Mouse (Mus musculus): ENCODE data around the gene Atp6v0a4.

- no peak for TF ChIP-seq CTCF (IDR thresholded peaks at IDR 0.05; ENCODE audit: control insufficient read depth, insufficient read depth, low read length)
- no peak for TF ChIP-seq POLR2A (IDR thresholded peaks at IDR 0.05; ENCODE audit: borderline replicate concordance, control insufficient read depth, low read depth, low read length)
Observed at GRCm38 (mm10) chr6:38118341-38118740, 6.0 kb downstream of the Atp6v0a4 start.
